Mouse (Mus musculus) intestine, embryonic 14.5 days (tissue): Measurements from ENCODE around the gene Hdac9. TPM values are rescaled to one million over a fixed set of nuclear protein-coding genes. Genes with fewer than 3 reads are reported as not detected.

Experiments used
- ATAC-seq: fragments of 200-750 bp; cut with Nextera tagmentation; replicated peaks from 2 replicates; pipeline ENCODE4 v1.8.0; 2017; ENCODE audit warnings: low read depth, moderate number of reproducible peaks, moderate TSS enrichment, moderate library complexity; ENCODE audit not compliant: low FRiP score, low TSS enrichment
- DNase-seq: peaks from one replicate; pipeline ENCODE4 v3.0.0-alpha.2; 2018; ENCODE audit warnings: low spot score
- H3K27ac ChIP-seq: fragments of 300-500 bp; sonication (generic); 2 replicates; pipeline ENCODE4 v1.5.1; 2014; ENCODE audit warnings: low read depth, mild to moderate bottlenecking, control low read depth
- H3K27me3 ChIP-seq: fragments of 300-500 bp; sonication (generic); replicated peaks from 2 replicates; pipeline ENCODE4 v1.6.1; 2014; ENCODE audit warnings: low read length, control low read depth; ENCODE audit not compliant: control insufficient read depth, insufficient read depth
- H3K36me3 ChIP-seq: fragments of 300-500 bp; sonication (generic); 2 replicates; pipeline ENCODE4 v1.6.1; 2014; ENCODE audit warnings: low read length, control low read depth; ENCODE audit not compliant: control insufficient read depth, insufficient read depth
- H3K4me1 ChIP-seq: fragments of 300-500 bp; sonication (generic); replicated peaks from 2 replicates; pipeline ENCODE4 v1.6.1; 2014; ENCODE audit warnings: low read length, control low read depth, mixed read lengths; ENCODE audit not compliant: control insufficient read depth, insufficient read depth
- H3K4me2 ChIP-seq: fragments of 300-500 bp; sonication (generic); 2 replicates; pipeline ENCODE4 v1.6.1; 2014; ENCODE audit warnings: low read length
- H3K4me3 ChIP-seq: fragments of 300-500 bp; sonication (generic); 2 replicates; pipeline ENCODE4 v1.5.1; 2014; ENCODE audit warnings: low read depth, low read length, control low read depth, mixed read lengths
- H3K9ac ChIP-seq: fragments of 300-500 bp; sonication (generic); 2 replicates; pipeline ENCODE4 v1.6.1; 2014; ENCODE audit warnings: mild to moderate bottlenecking, low read length
- H3K9me3 ChIP-seq: fragments of 300-500 bp; sonication (generic); 2 replicates; pipeline ENCODE4 v1.6.1; 2016; ENCODE audit warnings: low read length, control low read depth; ENCODE audit not compliant: control insufficient read depth
- WGBS: fragments of 180-500 bp; shearing (Covaris S2); extraction: QIAGEN DNeasy Blood & Tissue Kit; methylation state at CpG from one replicate; pipeline ENCODE4 v1.1.7; 2014; 5-methylcytosine and 5-hydroxymethylcytosine counted together
- polyA plus RNA-seq: library from polyadenylated mRNA; unstranded; fragments of >200 nt; fragmentation: Nextera tagmentation; extraction: Ambion mirVana; gene quantifications from 2 replicates; pipeline ENCODE4 v1.2.1, GENCODE M21; 2014

The Hdac9 gene
- polyA plus RNA-seq, 1 experiment from 2014 or later, result 4.7 TPM

GRCm38 (mm10) chr12:34087292-34087942, 829.5 kb downstream of the Hdac9 start:
- DNase-seq, result no peak

GRCm38 (mm10) chr12:34076981-34077380, 839.9 kb downstream of the Hdac9 start:
- H3K27ac ChIP-seq, result no peak overlapping the region
- DNase-seq (no peak), ATAC-seq (no peak)
- no peak overlapping the region for H3K9ac ChIP-seq
- no peaks in the 10 kb centered on the region for H3K4me1 ChIP-seq
- no peaks in the 10 kb centered on the region for H3K27me3 ChIP-seq
- H3K4me2 ChIP-seq, result no peak overlapping the region
- H3K36me3 ChIP-seq, result no peaks in the 10 kb centered on the region
- H3K4me3 ChIP-seq, result no peak overlapping the region
- no peaks in the 10 kb centered on the region for H3K9me3 ChIP-seq
- 85% methylated on average over 2 of the region's 2 CpGs for WGBS

More at GRCm38 (mm10) chr12:34087292-34087942, 829.5 kb downstream of the Hdac9 start:
- 60% methylated on average over 2 of the region's 2 CpGs for WGBS
- Histone ChIP-seq H3K27ac (no peak overlapping the region), H3K4me3 (no peak overlapping the region), H3K9ac (no peak overlapping the region), H3K9me3 (no peaks in the 10 kb centered on the region), H3K27me3 (no peaks in the 10 kb centered on the region), H3K4me2 (no peak overlapping the region), H3K36me3 (no peaks in the 10 kb centered on the region), H3K4me1 (no peaks in the 10 kb centered on the region; the same call in 1 of the 2 replicates)
- ATAC-seq, result no peak

GRCm38 (mm10) chr12:34075805-34076509, 840.9 kb downstream of the Hdac9 start:
- Histone ChIP-seq H3K4me1 (no peaks in the 10 kb centered on the region), H3K4me3 (no peak overlapping the region), H3K27me3 (no peaks in the 10 kb centered on the region), H3K4me2 (no peak overlapping the region), H3K9ac (no peak overlapping the region), H3K36me3 (no peaks in the 10 kb centered on the region), H3K9me3 (no peaks in the 10 kb centered on the region), H3K27ac (no peak overlapping the region)
- ATAC-seq (no peak), DNase-seq (no peak)
- WGBS, result 79% methylated on average over 9 of the region's 9 CpGs

- 62% methylated on average over 5 of the region's 5 CpGs for WGBS
- no peak for ATAC-seq
These were observed 864.4 kb downstream of the Hdac9 start for GRCm38 (mm10) chr12:34052508-34052907.

GRCm38 (mm10) chr12:34052036-34052435, 864.9 kb downstream of the Hdac9 start:
- Histone ChIP-seq H3K36me3 (no peaks in the 10 kb centered on the region), H3K4me3 (no peak overlapping the region), H3K9ac (no peak overlapping the region), H3K27ac (peak overlapping the region; percentile 33; the same call in 1 of the 2 replicates), H3K4me1 (peaks cover 3% of the 10 kb centered on the region; the same call in 1 of the 2 replicates), H3K4me2 (no peak overlapping the region), H3K9me3 (no peaks in the 10 kb centered on the region), H3K27me3 (no peaks in the 10 kb centered on the region)
- DNase-seq, result no peak
- ATAC-seq, result no peak
- 20% methylated on average over 3 of the region's 3 CpGs for WGBS

More at GRCm38 (mm10) chr12:34052508-34052907, 864.4 kb downstream of the Hdac9 start:
- Histone ChIP-seq H3K4me3 (no peak overlapping the region), H3K9me3 (no peaks in the 10 kb centered on the region), H3K4me2 (no peak overlapping the region), H3K36me3 (no peaks in the 10 kb centered on the region), H3K27me3 (no peaks in the 10 kb centered on the region), H3K27ac (no peak overlapping the region), H3K9ac (no peak overlapping the region), H3K4me1 (peaks cover 3% of the 10 kb centered on the region; the same call in 1 of the 2 replicates)
- DNase-seq, result no peak

- H3K27me3 ChIP-seq, result no peaks in the 10 kb centered on the region
- H3K9me3 ChIP-seq, result no peaks in the 10 kb centered on the region
- no peak overlapping the region for H3K27ac ChIP-seq
- H3K4me3 ChIP-seq, result no peak overlapping the region
- H3K4me2 ChIP-seq, result no peak overlapping the region
- peaks cover 3% of the 10 kb centered on the region; the same call in 1 of the 2 replicates for H3K4me1 ChIP-seq
- ATAC-seq (no peak), DNase-seq (no peak)
- no peak overlapping the region for H3K9ac ChIP-seq
- 56% methylated on average over 7 of the region's 7 CpGs for WGBS
- no peaks in the 10 kb centered on the region for H3K36me3 ChIP-seq
These were observed 865.8 kb downstream of the Hdac9 start for GRCm38 (mm10) chr12:34051112-34051511.

GRCm38 (mm10) chr12:34040949-34041348, 875.9 kb downstream of the Hdac9 start:
- H3K36me3 ChIP-seq, result no peaks in the 10 kb centered on the region
- H3K9ac ChIP-seq, result no peak overlapping the region
- ATAC-seq, result no peak
- no peak overlapping the region for H3K4me3 ChIP-seq
- 83% methylated on average over 6 of the region's 6 CpGs for WGBS
- H3K9me3 ChIP-seq, result no peaks in the 10 kb centered on the region
- DNase-seq, result no peak
- no peak overlapping the region for H3K27ac ChIP-seq
- H3K4me2 ChIP-seq, result no peak overlapping the region
- H3K27me3 ChIP-seq, result no peaks in the 10 kb centered on the region
- no peaks in the 10 kb centered on the region for H3K4me1 ChIP-seq

- H3K4me2 ChIP-seq, result no peak overlapping the region
- no peaks in the 10 kb centered on the region for H3K36me3 ChIP-seq
- no peaks in the 10 kb centered on the region for H3K9me3 ChIP-seq
- H3K9ac ChIP-seq, result no peak overlapping the region
- no peak overlapping the region for H3K27ac ChIP-seq
- WGBS, result 73% methylated on average over 7 of the region's 7 CpGs
- no peaks in the 10 kb centered on the region for H3K27me3 ChIP-seq
- no peak for DNase-seq
- ATAC-seq, result no peak
- no peak overlapping the region for H3K4me3 ChIP-seq
- H3K4me1 ChIP-seq, result no peaks in the 10 kb centered on the region
These were observed 876.8 kb downstream of the Hdac9 start for GRCm38 (mm10) chr12:34040061-34040460.
